Mouse (Mus musculus) hindbrain, embryonic 15.5 days (tissue): ENCODE results near the gene Rnls. TPM values are rescaled to one million over a fixed set of nuclear protein-coding genes. Genes with fewer than 3 reads are reported as not detected.

ENCODE experiments used
- ATAC-seq: fragments of 200-750 bp; cut with Nextera tagmentation; 2 replicates; pipeline ENCODE4 v1.8.0; 2017; ENCODE audit warnings: low read depth, moderate number of reproducible peaks, moderate TSS enrichment; ENCODE audit not compliant: low FRiP score
- H3K27ac ChIP-seq: fragments of 300-500 bp; sonication (generic); replicated peaks from 2 replicates; pipeline ENCODE4 v1.5.1; 2015; ENCODE audit warnings: mild to moderate bottlenecking, inconsistent platforms
- H3K27me3 ChIP-seq: fragments of 300-500 bp; sonication (generic); 2 replicates; pipeline ENCODE4 v1.6.1; 2015; ENCODE audit warnings: control low read depth, inconsistent platforms
- H3K36me3 ChIP-seq: fragments of 300-500 bp; sonication (generic); 2 replicates; pipeline ENCODE4 v1.6.1; 2015; ENCODE audit warnings: control low read depth, inconsistent platforms
- H3K4me1 ChIP-seq: fragments of 300-500 bp; sonication (generic); replicated peaks from 2 replicates; pipeline ENCODE4 v1.6.1; 2015; ENCODE audit warnings: control low read depth, inconsistent platforms
- H3K4me2 ChIP-seq: fragments of 300-500 bp; sonication (generic); 2 replicates; pipeline ENCODE4 v1.6.1; 2015; ENCODE audit warnings: moderate library complexity, mild to moderate bottlenecking, inconsistent platforms
- H3K4me3 ChIP-seq: fragments of 300-500 bp; sonication (generic); 2 replicates; pipeline ENCODE4 v1.5.1; 2015; ENCODE audit warnings: mild to moderate bottlenecking, inconsistent platforms
- H3K9ac ChIP-seq: fragments of 300-500 bp; sonication (generic); 2 replicates; pipeline ENCODE4 v1.6.1; 2015; ENCODE audit warnings: inconsistent platforms
- H3K9me3 ChIP-seq: fragments of 300-500 bp; sonication (generic); 2 replicates; pipeline ENCODE4 v1.6.1; 2016; ENCODE audit warnings: control low read depth, inconsistent platforms
- WGBS: fragments of 180-500 bp; shearing (Covaris S2); methylation state at CpG from one replicate; pipeline ENCODE4 v1.1.7; 2015; 5-methylcytosine and 5-hydroxymethylcytosine counted together
- polyA plus RNA-seq: library from polyadenylated mRNA; unstranded; fragments of >200 nt; fragmentation: Nextera tagmentation; extraction: Ambion mirVana; gene quantifications from 2 replicates; pipeline ENCODE4 v1.2.1, GENCODE M21; 2015

The Rnls gene
- polyA plus RNA-seq, 1 experiment from 2014 or later: 9.7 TPM

GRCm38 (mm10) chr19:33252226-33252625 lies 139.9 kb downstream of the Rnls start:
- H3K36me3 ChIP-seq: no peaks in the 10 kb centered on the region
- no peaks in the 10 kb centered on the region for H3K4me1 ChIP-seq
- no peaks in the 10 kb centered on the region for H3K27me3 ChIP-seq
- WGBS: 89% methylated on average over 5 of the region's 5 CpGs
- no peak overlapping the region for H3K9ac ChIP-seq
- H3K9me3 ChIP-seq: no peaks in the 10 kb centered on the region
- H3K27ac ChIP-seq: no peak overlapping the region
- no peak for ATAC-seq
- no peak overlapping the region for H3K4me3 ChIP-seq
- no peak overlapping the region for H3K4me2 ChIP-seq

GRCm38 (mm10) chr19:33244196-33244595 lies 147.9 kb downstream of the Rnls start:
- no peaks in the 10 kb centered on the region for H3K9me3 ChIP-seq
- ATAC-seq: no peak
- no peak overlapping the region for H3K27ac ChIP-seq
- no peak overlapping the region for H3K4me2 ChIP-seq
- no peaks in the 10 kb centered on the region for H3K4me1 ChIP-seq
- H3K4me3 ChIP-seq: no peak overlapping the region
- no peaks in the 10 kb centered on the region for H3K27me3 ChIP-seq
- H3K36me3 ChIP-seq: no peaks in the 10 kb centered on the region
- no peak overlapping the region for H3K9ac ChIP-seq
- WGBS: 79% methylated on average over 2 of the region's 2 CpGs

- Histone ChIP-seq H3K36me3 (no peaks in the 10 kb centered on the region), H3K4me2 (no peak overlapping the region), H3K27ac (no peak overlapping the region), H3K4me3 (no peak overlapping the region), H3K9ac (no peak overlapping the region), H3K27me3 (no peaks in the 10 kb centered on the region), H3K4me1 (no peaks in the 10 kb centered on the region), H3K9me3 (no peaks in the 10 kb centered on the region)
- 81% methylated on average over 2 of the region's 2 CpGs for WGBS
- ATAC-seq: no peak
Observed at GRCm38 (mm10) chr19:33240386-33240785, 151.7 kb downstream of the Rnls start.

GRCm38 (mm10) chr19:33232902-33233301 lies 159.2 kb downstream of the Rnls start:
- no peaks in the 10 kb centered on the region for H3K36me3 ChIP-seq
- H3K27me3 ChIP-seq: no peaks in the 10 kb centered on the region
- H3K4me3 ChIP-seq: no peak overlapping the region
- H3K4me2 ChIP-seq: no peak overlapping the region
- H3K27ac ChIP-seq: no peak overlapping the region
- H3K9ac ChIP-seq: no peak overlapping the region
- H3K9me3 ChIP-seq: no peaks in the 10 kb centered on the region
- no peaks in the 10 kb centered on the region for H3K4me1 ChIP-seq
- WGBS: 83% methylated on average over 3 of the region's 3 CpGs
- no peak for ATAC-seq

GRCm38 (mm10) chr19:33231303-33231702 lies 160.8 kb downstream of the Rnls start:
- WGBS: 58% methylated on average over 6 of the region's 6 CpGs
- no peaks in the 10 kb centered on the region for H3K36me3 ChIP-seq
- H3K4me2 ChIP-seq: no peak overlapping the region
- no peak overlapping the region for H3K27ac ChIP-seq
- no peaks in the 10 kb centered on the region; the same call in 1 of the 2 replicates for H3K4me1 ChIP-seq
- H3K9ac ChIP-seq: no peak overlapping the region
- H3K27me3 ChIP-seq: no peaks in the 10 kb centered on the region
- H3K9me3 ChIP-seq: no peaks in the 10 kb centered on the region
- H3K4me3 ChIP-seq: no peak overlapping the region
- ATAC-seq: no peak

- WGBS: 3% methylated on average over 3 of the region's 3 CpGs
- H3K9ac ChIP-seq: no peak overlapping the region
- no peak overlapping the region for H3K4me3 ChIP-seq
- no peaks in the 10 kb centered on the region for H3K27me3 ChIP-seq
- peaks cover 20% of the 10 kb centered on the region for H3K4me1 ChIP-seq
- peak; percentile 89 for ATAC-seq
- no peaks in the 10 kb centered on the region for H3K9me3 ChIP-seq
- H3K4me2 ChIP-seq: no peak overlapping the region; the same call in 1 of the 2 replicates
- H3K36me3 ChIP-seq: no peaks in the 10 kb centered on the region
- H3K27ac ChIP-seq: no peak overlapping the region
Observed at GRCm38 (mm10) chr19:33227004-33227403, 165.1 kb downstream of the Rnls start.

- ATAC-seq: no peak
- Histone ChIP-seq H3K9ac (no peak overlapping the region), H3K4me1 (peaks cover 20% of the 10 kb centered on the region), H3K36me3 (no peaks in the 10 kb centered on the region), H3K9me3 (no peaks in the 10 kb centered on the region), H3K4me3 (no peak overlapping the region), H3K27me3 (no peaks in the 10 kb centered on the region), H3K27ac (no peak overlapping the region), H3K4me2 (no peak overlapping the region)
- WGBS: 68% methylated on average over 5 of the region's 5 CpGs
Observed at GRCm38 (mm10) chr19:33225858-33226705, 166.0 kb downstream of the Rnls start.

GRCm38 (mm10) chr19:33225002-33225376 lies 167.1 kb downstream of the Rnls start:
- H3K27me3 ChIP-seq: no peaks in the 10 kb centered on the region
- no peak overlapping the region for H3K9ac ChIP-seq
- peaks cover 20% of the 10 kb centered on the region for H3K4me1 ChIP-seq
- H3K4me2 ChIP-seq: no peak overlapping the region
- H3K36me3 ChIP-seq: no peaks in the 10 kb centered on the region
- no peak overlapping the region for H3K27ac ChIP-seq
- no peak for ATAC-seq
- H3K9me3 ChIP-seq: no peaks in the 10 kb centered on the region
- 90% methylated on average over 9 of the region's 9 CpGs for WGBS
- no peak overlapping the region for H3K4me3 ChIP-seq

- Histone ChIP-seq H3K27ac (peak overlapping the region; percentile 36; the same call in 1 of the 2 replicates), H3K27me3 (no peaks in the 10 kb centered on the region), H3K9ac (no peak overlapping the region), H3K4me3 (peak overlapping the region; percentile 0; the same call in 1 of the 2 replicates), H3K9me3 (no peaks in the 10 kb centered on the region), H3K4me2 (peak overlapping the region; percentile 33), H3K36me3 (no peaks in the 10 kb centered on the region), H3K4me1 (peaks cover 20% of the 10 kb centered on the region)
- peak; percentile 84 for ATAC-seq
- WGBS: 49% methylated on average over 8 of the region's 8 CpGs
Observed at GRCm38 (mm10) chr19:33224181-33225001, 167.7 kb downstream of the Rnls start.

- WGBS: 58% methylated on average over 5 of the region's 5 CpGs
Observed at GRCm38 (mm10) chr19:33223766-33224165, 168.3 kb downstream of the Rnls start.

GRCm38 (mm10) chr19:33223276-33223675 lies 168.8 kb downstream of the Rnls start:
- H3K27ac ChIP-seq: no peak overlapping the region
- peaks cover 20% of the 10 kb centered on the region for H3K4me1 ChIP-seq

More at GRCm38 (mm10) chr19:33223766-33224165, 168.3 kb downstream of the Rnls start:
- H3K4me2 ChIP-seq: peak overlapping the region; percentile 33
- no peaks in the 10 kb centered on the region for H3K27me3 ChIP-seq
- no peak overlapping the region for H3K27ac ChIP-seq
- ATAC-seq: no peak
- no peaks in the 10 kb centered on the region for H3K36me3 ChIP-seq
- peaks cover 20% of the 10 kb centered on the region for H3K4me1 ChIP-seq
- peak overlapping the region; percentile 0; the same call in 1 of the 2 replicates for H3K4me3 ChIP-seq
- no peak overlapping the region for H3K9ac ChIP-seq
- H3K9me3 ChIP-seq: no peaks in the 10 kb centered on the region

GRCm38 (mm10) chr19:33222595-33223223 lies 169.4 kb downstream of the Rnls start:
- 52% methylated on average over 12 of the region's 12 CpGs for WGBS
- ATAC-seq: no peak
- H3K4me2 ChIP-seq: no peak overlapping the region

More at GRCm38 (mm10) chr19:33223276-33223675, 168.8 kb downstream of the Rnls start:
- no peak overlapping the region for H3K4me2 ChIP-seq
- H3K9me3 ChIP-seq: no peaks in the 10 kb centered on the region
- H3K27me3 ChIP-seq: no peaks in the 10 kb centered on the region
- WGBS: 69% methylated on average over 6 of the region's 6 CpGs
- no peak for ATAC-seq
- H3K9ac ChIP-seq: no peak overlapping the region
- no peaks in the 10 kb centered on the region for H3K36me3 ChIP-seq
- no peak overlapping the region for H3K4me3 ChIP-seq

More at GRCm38 (mm10) chr19:33222595-33223223, 169.4 kb downstream of the Rnls start:
- H3K4me1 ChIP-seq: peaks cover 20% of the 10 kb centered on the region
- no peaks in the 10 kb centered on the region for H3K27me3 ChIP-seq
- no peak overlapping the region for H3K27ac ChIP-seq
- no peak overlapping the region for H3K4me3 ChIP-seq
- H3K9ac ChIP-seq: no peak overlapping the region
- no peaks in the 10 kb centered on the region for H3K36me3 ChIP-seq
- no peaks in the 10 kb centered on the region for H3K9me3 ChIP-seq
